Mouse (Mus musculus) cortical plate, adult 2 months (tissue): ENCODE measurements around the gene Rassf4.

Experiments
- CTCF ChIP-seq: fragments of 200-500 bp; IDR thresholded peaks from 2 replicates; pipeline ENCODE4 v1.5.1; 2011; ENCODE audit warnings: mild to moderate bottlenecking, control low read depth, low read length; ENCODE audit not compliant: insufficient read depth; ENCODE audit errors: extremely low read depth
- POLR2A ChIP-seq: fragments of 200-500 bp; IDR thresholded peaks from 2 replicates; pipeline ENCODE4 v1.6.1; 2011; ENCODE audit warnings: mild to moderate bottlenecking, low read length, control low read depth; ENCODE audit not compliant: insufficient read depth; ENCODE audit errors: extremely low read depth

- TF ChIP-seq POLR2A (no peak), CTCF (no peak)
These were observed 3.6 kb downstream of the Rassf4 start for GRCm38 (mm10) chr6:116670144-116670543.
